Mouse (Mus musculus): ENCODE measurements around the gene Cfap161. TPM values are rescaled to one million over a fixed set of nuclear protein-coding genes. Genes with fewer than 3 reads are reported as not detected.
A peak's percentile ranks its signal among the peaks of the same experiment; 100 is the strongest.

Gene Cfap161
- polyA plus RNA-seq, 1 experiment from 2014 or later: not detected

- Histone ChIP-seq H3K36me3 (ENCODE audit: control insufficient read depth, insufficient read depth, low read length) (no peaks in the 10 kb centered on the region), H3K4me1 (ENCODE audit: control insufficient read depth, insufficient read depth, low read length) (no peaks in the 10 kb centered on the region), H3K4me2 (replicated peaks; ENCODE audit: low read depth, low read length) (no peak overlapping the region), H3K9me3 (ENCODE audit: control insufficient read depth, low read length) (no peaks in the 10 kb centered on the region), H3K27ac (ENCODE audit: low read depth, low read length) (no peak overlapping the region), H3K4me3 (ENCODE audit: low read length) (no peak overlapping the region), H3K9ac (ENCODE audit: low read depth, low read length) (no peak overlapping the region), H3K27me3 (ENCODE audit: control insufficient read depth, insufficient read depth, low read length) (no peaks in the 10 kb centered on the region)
- 47% methylated on average over 7 of the region's 7 CpGs for WGBS
- ATAC-seq (ENCODE audit: low FRiP score, low TSS enrichment): peak; percentile 49; the same call in 1 of the 2 replicates
Observed at GRCm38 (mm10) chr7:83739680-83740310, 54.9 kb downstream of the Cfap161 start.

- Histone ChIP-seq H3K27me3 (ENCODE audit: control insufficient read depth, insufficient read depth, low read length) (no peaks in the 10 kb centered on the region), H3K4me3 (ENCODE audit: low read length) (no peak overlapping the region), H3K9me3 (ENCODE audit: control insufficient read depth, low read length) (no peaks in the 10 kb centered on the region), H3K27ac (ENCODE audit: low read depth, low read length) (no peak overlapping the region), H3K4me2 (replicated peaks; ENCODE audit: low read depth, low read length) (no peak overlapping the region), H3K4me1 (ENCODE audit: control insufficient read depth, insufficient read depth, low read length) (no peaks in the 10 kb centered on the region), H3K9ac (ENCODE audit: low read depth, low read length) (no peak overlapping the region), H3K36me3 (ENCODE audit: control insufficient read depth, insufficient read depth, low read length) (no peaks in the 10 kb centered on the region)
- WGBS: 76% methylated on average over 10 of the region's 10 CpGs
- no peak for ATAC-seq (ENCODE audit: low FRiP score, low TSS enrichment)
Observed at GRCm38 (mm10) chr7:83738623-83739462, 55.8 kb downstream of the Cfap161 start.

GRCm38 (mm10) chr7:83737914-83738490 is 56.7 kb downstream of the Cfap161 start:
- 38% methylated on average over 6 of the region's 6 CpGs for WGBS
- Histone ChIP-seq H3K4me1 (ENCODE audit: control insufficient read depth, insufficient read depth, low read length) (no peaks in the 10 kb centered on the region), H3K27ac (ENCODE audit: low read depth, low read length) (no peak overlapping the region), H3K4me3 (ENCODE audit: low read length) (no peak overlapping the region), H3K9me3 (ENCODE audit: control insufficient read depth, low read length) (no peaks in the 10 kb centered on the region), H3K4me2 (replicated peaks; ENCODE audit: low read depth, low read length) (no peak overlapping the region), H3K36me3 (ENCODE audit: control insufficient read depth, insufficient read depth, low read length) (no peaks in the 10 kb centered on the region), H3K27me3 (ENCODE audit: control insufficient read depth, insufficient read depth, low read length) (no peaks in the 10 kb centered on the region), H3K9ac (ENCODE audit: low read depth, low read length) (no peak overlapping the region)
- ATAC-seq (ENCODE audit: low FRiP score, low TSS enrichment): no peak

- H3K4me3 ChIP-seq (ENCODE audit: low read length): no peak overlapping the region
Observed at GRCm38 (mm10) chr7:83736341-83737115, 58.2 kb downstream of the Cfap161 start.

GRCm38 (mm10) chr7:83735108-83735781 is 59.4 kb downstream of the Cfap161 start:
- no peak overlapping the region for H3K4me3 ChIP-seq (ENCODE audit: low read length)
- no peak for ATAC-seq (ENCODE audit: low FRiP score, low TSS enrichment)
- no peak overlapping the region for H3K9ac ChIP-seq (ENCODE audit: low read depth, low read length)
- WGBS: 87% methylated on average over 7 of the region's 7 CpGs
- H3K36me3 ChIP-seq (ENCODE audit: control insufficient read depth, insufficient read depth, low read length): no peaks in the 10 kb centered on the region
- no peak overlapping the region for H3K4me2 ChIP-seq (replicated peaks; ENCODE audit: low read depth, low read length)
- no peaks in the 10 kb centered on the region for H3K4me1 ChIP-seq (ENCODE audit: control insufficient read depth, insufficient read depth, low read length)
- no peaks in the 10 kb centered on the region for H3K27me3 ChIP-seq (ENCODE audit: control insufficient read depth, insufficient read depth, low read length)
- no peak overlapping the region for H3K27ac ChIP-seq (ENCODE audit: low read depth, low read length)
- H3K9me3 ChIP-seq (ENCODE audit: control insufficient read depth, low read length): no peaks in the 10 kb centered on the region

More at GRCm38 (mm10) chr7:83736341-83737115, 58.2 kb downstream of the Cfap161 start:
- Histone ChIP-seq H3K9me3 (ENCODE audit: control insufficient read depth, low read length) (no peaks in the 10 kb centered on the region), H3K36me3 (ENCODE audit: control insufficient read depth, insufficient read depth, low read length) (no peaks in the 10 kb centered on the region), H3K27ac (ENCODE audit: low read depth, low read length) (no peak overlapping the region), H3K4me1 (ENCODE audit: control insufficient read depth, insufficient read depth, low read length) (no peaks in the 10 kb centered on the region), H3K4me2 (replicated peaks; ENCODE audit: low read depth, low read length) (no peak overlapping the region), H3K9ac (ENCODE audit: low read depth, low read length) (no peak overlapping the region), H3K27me3 (ENCODE audit: control insufficient read depth, insufficient read depth, low read length) (no peaks in the 10 kb centered on the region)
- 84% methylated on average over 6 of the region's 6 CpGs for WGBS
- no peak for ATAC-seq (ENCODE audit: low FRiP score, low TSS enrichment)

GRCm38 (mm10) chr7:83734671-83735082 is 60.0 kb downstream of the Cfap161 start:
- Histone ChIP-seq H3K4me3 (ENCODE audit: low read length) (no peak overlapping the region), H3K9me3 (ENCODE audit: control insufficient read depth, low read length) (no peaks in the 10 kb centered on the region), H3K4me2 (replicated peaks; ENCODE audit: low read depth, low read length) (no peak overlapping the region), H3K4me1 (ENCODE audit: control insufficient read depth, insufficient read depth, low read length) (no peaks in the 10 kb centered on the region), H3K9ac (ENCODE audit: low read depth, low read length) (no peak overlapping the region), H3K36me3 (ENCODE audit: control insufficient read depth, insufficient read depth, low read length) (no peaks in the 10 kb centered on the region), H3K27me3 (ENCODE audit: control insufficient read depth, insufficient read depth, low read length) (no peaks in the 10 kb centered on the region), H3K27ac (ENCODE audit: low read depth, low read length) (no peak overlapping the region)
- ATAC-seq (ENCODE audit: low FRiP score, low TSS enrichment): no peak
- WGBS: 73% methylated on average over 6 of the region's 6 CpGs

- Histone ChIP-seq H3K36me3 (ENCODE audit: control insufficient read depth, insufficient read depth, low read length) (no peaks in the 10 kb centered on the region), H3K9me3 (ENCODE audit: control insufficient read depth, low read length) (no peaks in the 10 kb centered on the region), H3K4me3 (ENCODE audit: low read length) (no peak overlapping the region), H3K9ac (ENCODE audit: low read depth, low read length) (no peak overlapping the region), H3K4me1 (ENCODE audit: control insufficient read depth, insufficient read depth, low read length) (no peaks in the 10 kb centered on the region), H3K4me2 (replicated peaks; ENCODE audit: low read depth, low read length) (no peak overlapping the region), H3K27me3 (ENCODE audit: control insufficient read depth, insufficient read depth, low read length) (no peaks in the 10 kb centered on the region), H3K27ac (ENCODE audit: low read depth, low read length) (no peak overlapping the region)
- WGBS: 94% methylated on average over 3 of the region's 3 CpGs
- no peak for ATAC-seq (ENCODE audit: low FRiP score, low TSS enrichment)
Observed at GRCm38 (mm10) chr7:83734246-83734645, 60.4 kb downstream of the Cfap161 start.

- no peaks in the 10 kb centered on the region for H3K36me3 ChIP-seq (ENCODE audit: control insufficient read depth, insufficient read depth, low read length)
- H3K9ac ChIP-seq (ENCODE audit: low read depth, low read length): no peak overlapping the region
- no peaks in the 10 kb centered on the region for H3K9me3 ChIP-seq (ENCODE audit: control insufficient read depth, low read length)
- 91% methylated on average over 3 of the region's 3 CpGs for WGBS
- no peak for ATAC-seq (ENCODE audit: low FRiP score, low TSS enrichment)
- H3K27me3 ChIP-seq (ENCODE audit: control insufficient read depth, insufficient read depth, low read length): no peaks in the 10 kb centered on the region
- H3K4me1 ChIP-seq (ENCODE audit: control insufficient read depth, insufficient read depth, low read length): no peaks in the 10 kb centered on the region
- H3K4me3 ChIP-seq (ENCODE audit: low read length): no peak overlapping the region
- H3K27ac ChIP-seq (ENCODE audit: low read depth, low read length): no peak overlapping the region
- H3K4me2 ChIP-seq (replicated peaks; ENCODE audit: low read depth, low read length): no peak overlapping the region
Observed at GRCm38 (mm10) chr7:83732781-83733180, 61.9 kb downstream of the Cfap161 start.
